Mouse (Mus musculus): ENCODE measurements at regions not wholly inside any gene's neighbourhood (a gene's known extent, or its start where the extent isn't known, plus 50 kb on each side); places are given as distances from the start of the nearest gene placed in this dataset.
A peak's percentile ranks its signal among the peaks of the same experiment; 100 is the strongest.

- WGBS, result 66% methylated on average over 7 of the region's 7 CpGs
- Histone ChIP-seq H3K9me3 (ENCODE audit: control insufficient read depth, low read length) (no peaks in the 10 kb centered on the region), H3K27ac (ENCODE audit: low read depth, low read length) (no peak overlapping the region), H3K9ac (ENCODE audit: low read length) (no peak overlapping the region), H3K4me3 (ENCODE audit: low read depth, low read length) (no peak overlapping the region), H3K4me1 (ENCODE audit: control insufficient read depth, insufficient read depth, low read length) (no peaks in the 10 kb centered on the region), H3K36me3 (ENCODE audit: control insufficient read depth, insufficient read depth, low read length) (no peaks in the 10 kb centered on the region), H3K27me3 (ENCODE audit: control insufficient read depth, insufficient read depth, low read length) (no peaks in the 10 kb centered on the region), H3K4me2 (ENCODE audit: low read depth) (no peak overlapping the region)
- DNase-seq (ENCODE audit: low spot score) (no peak), ATAC-seq (ENCODE audit: insufficient read depth, low FRiP score, low TSS enrichment) (no peak)
Observed at GRCm38 (mm10) chr1:89332676-89333075, 121.9 kb upstream of the Agap1 start.

GRCm38 (mm10) chr1:89337861-89338260 lies 116.7 kb upstream of the Agap1 start:
- no peaks in the 10 kb centered on the region for H3K9me3 ChIP-seq (ENCODE audit: control insufficient read depth, low read length)
- H3K9ac ChIP-seq (ENCODE audit: low read length), result no peak overlapping the region
- ATAC-seq (ENCODE audit: insufficient read depth, low FRiP score, low TSS enrichment) (no peak), DNase-seq (ENCODE audit: low spot score) (no peak)
- H3K27me3 ChIP-seq (ENCODE audit: control insufficient read depth, insufficient read depth, low read length), result no peaks in the 10 kb centered on the region
- WGBS, result 86% methylated on average over 5 of the region's 5 CpGs
- H3K4me1 ChIP-seq (ENCODE audit: control insufficient read depth, insufficient read depth, low read length), result no peaks in the 10 kb centered on the region
- H3K4me3 ChIP-seq (ENCODE audit: low read depth, low read length), result no peak overlapping the region
- no peaks in the 10 kb centered on the region for H3K36me3 ChIP-seq (ENCODE audit: control insufficient read depth, insufficient read depth, low read length)
- no peak overlapping the region for H3K27ac ChIP-seq (ENCODE audit: low read depth, low read length)
- no peak overlapping the region for H3K4me2 ChIP-seq (ENCODE audit: low read depth)

- ATAC-seq (ENCODE audit: insufficient read depth, low FRiP score, low TSS enrichment) (no peak), DNase-seq (ENCODE audit: low spot score) (no peak)
- WGBS, result 41% methylated on average over 4 of the region's 4 CpGs
- Histone ChIP-seq H3K4me2 (ENCODE audit: low read depth) (no peak overlapping the region), H3K9ac (ENCODE audit: low read length) (no peak overlapping the region), H3K9me3 (ENCODE audit: control insufficient read depth, low read length) (no peaks in the 10 kb centered on the region), H3K36me3 (ENCODE audit: control insufficient read depth, insufficient read depth, low read length) (no peaks in the 10 kb centered on the region), H3K27ac (ENCODE audit: low read depth, low read length) (no peak overlapping the region), H3K4me1 (ENCODE audit: control insufficient read depth, insufficient read depth, low read length) (no peaks in the 10 kb centered on the region), H3K4me3 (ENCODE audit: low read depth, low read length) (no peak overlapping the region), H3K27me3 (ENCODE audit: control insufficient read depth, insufficient read depth, low read length) (no peaks in the 10 kb centered on the region)
Observed at GRCm38 (mm10) chr1:89342794-89343193, 111.8 kb upstream of the Agap1 start.

- no peaks in the 10 kb centered on the region for H3K9me3 ChIP-seq (ENCODE audit: control insufficient read depth, low read length)
- no peak overlapping the region for H3K9ac ChIP-seq (ENCODE audit: low read length)
- H3K4me1 ChIP-seq (ENCODE audit: control insufficient read depth, insufficient read depth, low read length), result no peaks in the 10 kb centered on the region
- DNase-seq (ENCODE audit: low spot score) (peak; percentile 41), ATAC-seq (ENCODE audit: insufficient read depth, low FRiP score, low TSS enrichment) (no peak)
- H3K36me3 ChIP-seq (ENCODE audit: control insufficient read depth, insufficient read depth, low read length), result no peaks in the 10 kb centered on the region
- H3K27me3 ChIP-seq (ENCODE audit: control insufficient read depth, insufficient read depth, low read length), result no peaks in the 10 kb centered on the region
- H3K4me3 ChIP-seq (ENCODE audit: low read depth, low read length), result no peak overlapping the region
- H3K4me2 ChIP-seq (ENCODE audit: low read depth), result no peak overlapping the region
- H3K27ac ChIP-seq (ENCODE audit: low read depth, low read length), result no peak overlapping the region
- 35% methylated on average over 6 of the region's 6 CpGs for WGBS
Observed at GRCm38 (mm10) chr1:89344546-89344945, 110.1 kb upstream of the Agap1 start.

- ATAC-seq (ENCODE audit: insufficient read depth, low FRiP score, low TSS enrichment) (no peak), DNase-seq (ENCODE audit: low spot score) (no peak)
- Histone ChIP-seq H3K4me3 (ENCODE audit: low read depth, low read length) (no peak overlapping the region), H3K4me2 (ENCODE audit: low read depth) (no peak overlapping the region), H3K27ac (ENCODE audit: low read depth, low read length) (no peak overlapping the region), H3K27me3 (ENCODE audit: control insufficient read depth, insufficient read depth, low read length) (no peaks in the 10 kb centered on the region), H3K9ac (ENCODE audit: low read length) (no peak overlapping the region), H3K36me3 (ENCODE audit: control insufficient read depth, insufficient read depth, low read length) (no peaks in the 10 kb centered on the region), H3K4me1 (ENCODE audit: control insufficient read depth, insufficient read depth, low read length) (no peaks in the 10 kb centered on the region), H3K9me3 (ENCODE audit: control insufficient read depth, low read length) (no peaks in the 10 kb centered on the region)
- 76% methylated on average over 3 of the region's 3 CpGs for WGBS
Observed at GRCm38 (mm10) chr1:89347341-89347740, 107.3 kb upstream of the Agap1 start.

GRCm38 (mm10) chr1:89352936-89353335 lies 101.7 kb upstream of the Agap1 start:
- WGBS, result 70% methylated on average over 4 of the region's 4 CpGs
- H3K27me3 ChIP-seq (ENCODE audit: control insufficient read depth, insufficient read depth, low read length), result no peaks in the 10 kb centered on the region
- H3K4me1 ChIP-seq (ENCODE audit: control insufficient read depth, insufficient read depth, low read length), result no peaks in the 10 kb centered on the region
- no peak overlapping the region for H3K9ac ChIP-seq (ENCODE audit: low read length)
- H3K27ac ChIP-seq (ENCODE audit: low read depth, low read length), result no peak overlapping the region
- no peak overlapping the region for H3K4me3 ChIP-seq (ENCODE audit: low read depth, low read length)
- no peak for ATAC-seq (ENCODE audit: insufficient read depth, low FRiP score, low TSS enrichment)
- no peak overlapping the region for H3K4me2 ChIP-seq (ENCODE audit: low read depth)
- H3K9me3 ChIP-seq (ENCODE audit: control insufficient read depth, low read length), result no peaks in the 10 kb centered on the region; the same call in 1 of the 2 replicates
- DNase-seq (ENCODE audit: low spot score), result no peak
- H3K36me3 ChIP-seq (ENCODE audit: control insufficient read depth, insufficient read depth, low read length), result no peaks in the 10 kb centered on the region

GRCm38 (mm10) chr1:89359257-89359656 lies 95.3 kb upstream of the Agap1 start:
- Histone ChIP-seq H3K27ac (ENCODE audit: low read depth, low read length) (no peak overlapping the region), H3K36me3 (ENCODE audit: control insufficient read depth, insufficient read depth, low read length) (no peaks in the 10 kb centered on the region), H3K4me2 (ENCODE audit: low read depth) (no peak overlapping the region), H3K4me1 (ENCODE audit: control insufficient read depth, insufficient read depth, low read length) (no peaks in the 10 kb centered on the region), H3K27me3 (ENCODE audit: control insufficient read depth, insufficient read depth, low read length) (no peaks in the 10 kb centered on the region), H3K4me3 (ENCODE audit: low read depth, low read length) (no peak overlapping the region), H3K9ac (ENCODE audit: low read length) (no peak overlapping the region), H3K9me3 (ENCODE audit: control insufficient read depth, low read length) (no peaks in the 10 kb centered on the region; the same call in 1 of the 2 replicates)
- DNase-seq (ENCODE audit: low spot score) (no peak), ATAC-seq (ENCODE audit: insufficient read depth, low FRiP score, low TSS enrichment) (no peak)
- 67% methylated on average over 3 of the region's 3 CpGs for WGBS

- Histone ChIP-seq H3K4me1 (ENCODE audit: control insufficient read depth, insufficient read depth, low read length) (no peaks in the 10 kb centered on the region), H3K4me3 (ENCODE audit: low read depth, low read length) (no peak overlapping the region), H3K27me3 (ENCODE audit: control insufficient read depth, insufficient read depth, low read length) (no peaks in the 10 kb centered on the region), H3K9ac (ENCODE audit: low read length) (no peak overlapping the region), H3K4me2 (ENCODE audit: low read depth) (no peak overlapping the region), H3K9me3 (ENCODE audit: control insufficient read depth, low read length) (no peaks in the 10 kb centered on the region), H3K36me3 (ENCODE audit: control insufficient read depth, insufficient read depth, low read length) (no peaks in the 10 kb centered on the region), H3K27ac (ENCODE audit: low read depth, low read length) (no peak overlapping the region)
- WGBS, result 60% methylated on average over 12 of the region's 12 CpGs
- DNase-seq (ENCODE audit: low spot score) (peak; percentile 44), ATAC-seq (ENCODE audit: insufficient read depth, low FRiP score, low TSS enrichment) (no peak)
Observed at GRCm38 (mm10) chr1:89364547-89365305, 89.9 kb upstream of the Agap1 start.

GRCm38 (mm10) chr1:89366891-89367290 lies 87.7 kb upstream of the Agap1 start:
- Histone ChIP-seq H3K27ac (ENCODE audit: low read depth, low read length) (no peak overlapping the region), H3K36me3 (ENCODE audit: control insufficient read depth, insufficient read depth, low read length) (no peaks in the 10 kb centered on the region), H3K9me3 (ENCODE audit: control insufficient read depth, low read length) (no peaks in the 10 kb centered on the region), H3K4me3 (ENCODE audit: low read depth, low read length) (no peak overlapping the region), H3K4me2 (ENCODE audit: low read depth) (no peak overlapping the region), H3K27me3 (ENCODE audit: control insufficient read depth, insufficient read depth, low read length) (no peaks in the 10 kb centered on the region), H3K4me1 (ENCODE audit: control insufficient read depth, insufficient read depth, low read length) (no peaks in the 10 kb centered on the region), H3K9ac (ENCODE audit: low read length) (no peak overlapping the region)
- 80% methylated on average over 5 of the region's 5 CpGs for WGBS
- DNase-seq (ENCODE audit: low spot score), result no peak
- ATAC-seq (ENCODE audit: insufficient read depth, low FRiP score, low TSS enrichment), result no peak

Measured in neural tube, embryonic 11.5 days (tissue).